Mouse (Mus musculus) limb, embryonic 12.5 days (tissue): ENCODE results near the gene Slc2a9. TPM values are rescaled to one million over a fixed set of nuclear protein-coding genes. Genes with fewer than 3 reads are reported as not detected.
"Not testable (repeated sequence)": the region's sequence is repeated elsewhere in the genome, so short reads cannot be mapped to it uniquely, and the experiment has no call there.

ENCODE experiments used
- ATAC-seq: fragments of 200-750 bp; cut with Nextera tagmentation; 2 replicates; pipeline ENCODE4 v1.8.0; 2017; ENCODE audit warnings: low read depth, moderate TSS enrichment; ENCODE audit not compliant: insufficient number of reproducible peaks, insufficient read depth, low FRiP score, low TSS enrichment
- H3K27ac ChIP-seq: fragments of 300-500 bp; sonication (generic); 2 replicates; pipeline ENCODE4 v1.5.1; 2016; ENCODE audit warnings: mild to moderate bottlenecking, moderate library complexity
- H3K27me3 ChIP-seq: fragments of 300-500 bp; sonication (generic); 2 replicates; pipeline ENCODE4 v1.6.1; 2016; ENCODE audit warnings: mild to moderate bottlenecking, moderate library complexity
- H3K36me3 ChIP-seq: fragments of 300-500 bp; sonication (generic); 2 replicates; pipeline ENCODE4 v1.6.1; 2016; ENCODE audit warnings: mild to moderate bottlenecking, moderate library complexity
- H3K4me1 ChIP-seq: fragments of 300-500 bp; sonication (generic); replicated peaks from 2 replicates; pipeline ENCODE4 v1.6.1; 2016
- H3K4me2 ChIP-seq: fragments of 300-500 bp; sonication (generic); 2 replicates; pipeline ENCODE4 v1.6.1; 2016; ENCODE audit warnings: mild to moderate bottlenecking, moderate library complexity
- H3K4me3 ChIP-seq: fragments of 300-500 bp; sonication (generic); replicated peaks from 2 replicates; pipeline ENCODE4 v1.5.1; 2016; ENCODE audit warnings: mild to moderate bottlenecking
- H3K9ac ChIP-seq: fragments of 300-500 bp; sonication (generic); replicated peaks from 2 replicates; pipeline ENCODE4 v1.6.1; 2016; ENCODE audit warnings: mild to moderate bottlenecking, moderate library complexity
- H3K9me3 ChIP-seq: fragments of 300-500 bp; sonication (generic); 2 replicates; pipeline ENCODE4 v1.6.1; 2016; ENCODE audit warnings: mild to moderate bottlenecking, moderate library complexity
- WGBS: fragments of 180-500 bp; shearing (Covaris S2); methylation state at CpG from one replicate; pipeline ENCODE4 v1.1.7; 2016; 5-methylcytosine and 5-hydroxymethylcytosine counted together
- polyA plus RNA-seq: library from polyadenylated mRNA; unstranded; fragments of >200 nt; fragmentation: Nextera tagmentation; extraction: Ambion mirVana; gene quantifications from 2 replicates; pipeline ENCODE4 v1.2.1, GENCODE M21; 2016

The Slc2a9 gene
- polyA plus RNA-seq, 1 experiment from 2014 or later: 0.69 TPM

DNA sequence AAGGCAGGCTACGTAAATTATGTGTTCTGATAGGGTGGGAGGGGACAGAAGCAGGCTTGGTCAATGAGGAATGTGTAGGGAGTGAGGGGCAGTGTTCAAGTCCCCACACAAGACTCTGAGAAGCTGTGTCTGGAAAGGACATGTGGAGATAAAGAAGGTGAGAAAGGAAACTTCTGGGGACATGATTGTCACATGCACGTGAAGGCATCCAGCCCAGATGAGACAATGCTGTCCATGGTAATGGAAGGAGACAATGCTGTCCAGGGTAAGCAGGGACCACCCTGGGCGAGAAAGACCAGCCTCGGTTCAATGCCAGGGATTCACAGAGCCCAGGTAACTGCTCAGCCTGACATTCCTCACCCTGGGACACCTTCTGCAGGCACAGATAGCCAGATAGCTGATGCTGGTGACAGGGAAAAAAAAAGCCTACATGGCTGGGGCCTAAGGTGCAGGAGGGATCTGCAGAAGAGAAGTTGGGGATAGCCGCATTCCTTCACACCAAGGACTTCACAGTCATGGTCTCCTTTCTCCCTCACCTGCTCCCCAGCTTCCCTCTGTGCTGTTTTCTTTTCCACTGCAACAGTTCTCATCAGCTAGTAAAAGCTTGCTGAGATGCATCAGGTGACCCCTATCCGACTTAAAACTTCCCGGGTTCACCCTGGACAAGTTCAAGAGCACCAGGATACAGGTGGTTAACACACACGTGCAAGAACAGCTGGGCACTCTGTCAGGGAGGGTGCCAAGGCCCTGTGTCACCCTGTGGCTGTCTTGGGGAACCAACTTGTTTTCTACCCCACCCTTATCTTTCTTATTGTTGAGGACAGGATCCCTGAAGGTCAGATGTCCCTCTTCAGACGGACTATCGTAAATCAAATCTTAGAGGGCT, 21.9 kb downstream of the Slc2a9 start:
- peak overlapping the region; percentile 56 for H3K4me2 ChIP-seq
- H3K27me3 ChIP-seq: no peaks in the 10 kb centered on the region
- WGBS: 70% methylated on average over 10 of the region's 10 CpGs
- no peaks in the 10 kb centered on the region for H3K9me3 ChIP-seq
- peaks cover 36% of the 10 kb centered on the region for H3K4me1 ChIP-seq
- H3K36me3 ChIP-seq: no peaks in the 10 kb centered on the region
- H3K9ac ChIP-seq: no peak overlapping the region
- H3K4me3 ChIP-seq: no peak overlapping the region
- no peak overlapping the region for H3K27ac ChIP-seq
- no peak for ATAC-seq

GRCm38 (mm10) chr5:38479908-38480725, 22.8 kb downstream of the Slc2a9 start:
- Histone ChIP-seq H3K9ac (0 out of 2 replicates have a peak overlapping the region, but pooled peaks have one; percentile 18), H3K27ac (0 out of 2 replicates have a peak overlapping the region, but pooled peaks have one; percentile 25), H3K9me3 (no peaks in the 10 kb centered on the region), H3K4me2 (peak overlapping the region; percentile 56), H3K36me3 (no peaks in the 10 kb centered on the region), H3K4me1 (peaks cover 36% of the 10 kb centered on the region), H3K4me3 (peak overlapping the region; percentile 23), H3K27me3 (no peaks in the 10 kb centered on the region)
- 12% methylated on average over 22 of the region's 22 CpGs for WGBS
- no peak for ATAC-seq

GRCm38 (mm10) chr5:38479545-38479907, 23.4 kb downstream of the Slc2a9 start:
- H3K4me3 ChIP-seq: peak overlapping the region; percentile 23
- H3K27ac ChIP-seq, H3K36me3 ChIP-seq, H3K9me3 ChIP-seq, ATAC-seq, H3K27me3 ChIP-seq: not testable (repeated sequence)
- H3K4me2 ChIP-seq: peak overlapping the region; percentile 56
- 0 out of 2 replicates have a peak overlapping the region, but pooled peaks have one; percentile 18 for H3K9ac ChIP-seq
- peaks cover 30% of the 10 kb centered on the region for H3K4me1 ChIP-seq

DNA sequence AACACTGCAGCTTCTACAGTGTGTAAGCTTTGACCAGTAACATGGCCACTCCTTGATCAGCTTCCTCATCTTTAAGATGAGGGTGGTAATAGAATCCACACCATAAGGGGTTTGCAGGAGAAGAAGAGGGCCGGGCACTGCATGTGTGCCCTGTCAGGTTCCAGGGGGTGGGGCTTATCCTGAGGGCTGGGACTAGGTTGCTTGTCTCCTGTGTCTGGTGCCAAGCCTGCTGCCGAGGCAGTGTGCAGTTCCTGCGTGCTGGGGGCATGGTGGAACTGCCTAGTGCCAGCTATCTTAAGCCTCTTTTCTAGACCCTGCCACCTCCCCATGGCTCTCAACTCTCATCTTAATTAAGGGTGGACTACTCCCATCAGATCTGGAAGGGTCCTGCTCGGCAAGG, 23.9 kb downstream of the Slc2a9 start:
- no peak for ATAC-seq
- WGBS: 60% methylated on average over 4 of the region's 4 CpGs
- H3K9ac ChIP-seq: no peak overlapping the region

GRCm38 (mm10) chr5:38477731-38478445, 25.1 kb downstream of the Slc2a9 start:
- H3K4me2 ChIP-seq: no peak overlapping the region
- no peak overlapping the region for H3K4me3 ChIP-seq
- ATAC-seq: 0 out of 2 replicates have a peak, but pooled peaks have one; percentile 52
- no peaks in the 10 kb centered on the region for H3K36me3 ChIP-seq
- peaks cover 21% of the 10 kb centered on the region for H3K4me1 ChIP-seq
- no peak overlapping the region for H3K27ac ChIP-seq
- WGBS: 86% methylated on average over 7 of the region's 7 CpGs
- H3K27me3 ChIP-seq: no peaks in the 10 kb centered on the region
- no peak overlapping the region for H3K9ac ChIP-seq
- H3K9me3 ChIP-seq: no peaks in the 10 kb centered on the region

More for the DNA sequence above, 23.9 kb downstream of the Slc2a9 start:
- Histone ChIP-seq H3K4me1 (peaks cover 26% of the 10 kb centered on the region), H3K9me3 (no peaks in the 10 kb centered on the region), H3K4me3 (no peak overlapping the region), H3K36me3 (no peaks in the 10 kb centered on the region), H3K4me2 (no peak overlapping the region; the same call in 1 of the 2 replicates), H3K27me3 (no peaks in the 10 kb centered on the region), H3K27ac (no peak overlapping the region)

DNA sequence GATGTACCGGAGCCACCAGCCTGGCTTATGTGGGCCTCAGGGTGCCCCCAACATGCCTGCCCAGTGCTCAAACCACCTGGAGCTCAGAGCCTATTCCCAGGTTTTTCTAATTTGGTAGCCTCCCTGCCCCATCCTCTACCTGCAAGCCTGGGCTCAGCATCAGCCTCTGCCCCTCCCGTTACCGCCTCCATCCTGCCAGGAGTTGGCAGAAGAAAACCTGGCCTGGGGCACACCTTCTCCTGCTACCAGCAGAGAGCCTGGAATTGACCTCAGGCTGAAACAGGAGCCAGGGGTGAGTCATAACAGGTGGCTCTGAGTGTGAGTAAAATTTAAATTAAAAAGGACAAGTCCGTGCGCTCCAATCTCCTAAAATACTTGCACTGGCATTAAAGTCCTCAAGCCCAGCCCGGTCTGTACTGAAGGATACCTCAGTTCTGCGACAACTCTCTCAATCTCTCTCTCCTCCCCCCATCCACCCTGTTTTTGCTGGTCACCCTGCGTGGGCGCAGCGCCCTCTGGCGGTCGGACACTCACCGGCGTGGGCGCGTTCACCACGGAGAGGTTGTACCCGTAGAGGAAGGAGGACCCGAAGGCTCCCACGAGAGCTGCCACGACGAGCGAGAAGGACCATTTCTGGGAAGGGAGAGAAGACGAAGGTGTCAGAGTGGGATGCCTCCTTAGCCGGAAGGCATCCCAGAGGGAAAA, 25.9 kb downstream of the Slc2a9 start:
- Histone ChIP-seq H3K4me1 (peaks cover 21% of the 10 kb centered on the region), H3K27ac (no peak overlapping the region), H3K36me3 (no peaks in the 10 kb centered on the region), H3K27me3 (no peaks in the 10 kb centered on the region), H3K4me3 (no peak overlapping the region), H3K9me3 (no peaks in the 10 kb centered on the region), H3K4me2 (no peak overlapping the region), H3K9ac (no peak overlapping the region)
- ATAC-seq: no peak
- 81% methylated on average over 25 of the region's 25 CpGs for WGBS

GRCm38 (mm10) chr5:38470881-38471280, 32.1 kb downstream of the Slc2a9 start:
- ATAC-seq: no peak
- Histone ChIP-seq H3K4me2 (no peak overlapping the region), H3K9ac (no peak overlapping the region), H3K36me3 (no peaks in the 10 kb centered on the region), H3K27me3 (no peaks in the 10 kb centered on the region), H3K9me3 (no peaks in the 10 kb centered on the region), H3K4me3 (no peak overlapping the region), H3K27ac (no peak overlapping the region), H3K4me1 (no peaks in the 10 kb centered on the region)
- WGBS: 78% methylated on average over 6 of the region's 6 CpGs

DNA sequence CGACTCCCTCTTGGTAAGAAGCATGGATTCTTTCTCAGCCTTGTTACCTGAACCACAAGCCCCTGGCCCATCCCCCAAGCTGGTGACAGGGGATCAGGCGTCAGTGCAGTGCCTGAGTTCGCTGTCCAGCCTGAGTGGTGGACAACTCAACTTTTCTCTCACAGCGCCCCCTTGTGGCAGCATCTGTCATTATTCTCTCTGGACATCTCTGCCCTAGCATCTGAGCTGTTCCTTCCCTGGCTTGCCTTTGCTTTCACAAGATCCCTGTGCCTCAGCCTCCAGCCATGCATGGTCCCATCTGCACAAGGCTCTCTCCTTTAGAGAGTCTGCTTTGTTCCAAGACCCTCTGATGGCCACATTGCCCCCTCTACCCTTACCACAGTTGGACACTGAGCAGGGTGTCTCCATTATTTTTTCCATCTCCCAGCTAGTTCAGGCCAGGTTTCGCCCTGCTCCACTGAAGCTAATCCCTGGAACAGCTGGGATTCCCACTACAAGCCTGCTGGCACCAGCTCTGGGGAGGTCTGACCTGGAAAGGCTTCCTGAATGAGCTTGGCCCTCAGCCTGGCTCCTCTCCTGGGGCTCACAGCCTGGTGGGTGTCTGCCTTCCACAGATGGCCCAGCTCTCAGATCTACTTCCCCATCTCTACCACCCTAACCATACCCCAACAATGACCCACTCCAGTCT, 32.9 kb downstream of the Slc2a9 start:
- H3K27ac ChIP-seq: no peak overlapping the region
- H3K36me3 ChIP-seq: no peaks in the 10 kb centered on the region
- no peak overlapping the region for H3K9ac ChIP-seq
- H3K4me3 ChIP-seq: no peak overlapping the region
- H3K4me1 ChIP-seq: no peaks in the 10 kb centered on the region
- no peaks in the 10 kb centered on the region for H3K9me3 ChIP-seq
- 20% methylated on average over 5 of the region's 5 CpGs for WGBS
- no peak overlapping the region for H3K4me2 ChIP-seq
- peak; percentile 71 for ATAC-seq
- no peaks in the 10 kb centered on the region for H3K27me3 ChIP-seq

- Histone ChIP-seq H3K4me2 (no peak overlapping the region), H3K27me3 (no peaks in the 10 kb centered on the region), H3K36me3 (no peaks in the 10 kb centered on the region), H3K4me3 (no peak overlapping the region), H3K9me3 (no peaks in the 10 kb centered on the region), H3K4me1 (no peaks in the 10 kb centered on the region), H3K27ac (no peak overlapping the region), H3K9ac (no peak overlapping the region)
- ATAC-seq: no peak
- 79% methylated on average over 5 of the region's 5 CpGs for WGBS
Measured at GRCm38 (mm10) chr5:38466569-38467110, 36.3 kb downstream of the Slc2a9 start.

DNA sequence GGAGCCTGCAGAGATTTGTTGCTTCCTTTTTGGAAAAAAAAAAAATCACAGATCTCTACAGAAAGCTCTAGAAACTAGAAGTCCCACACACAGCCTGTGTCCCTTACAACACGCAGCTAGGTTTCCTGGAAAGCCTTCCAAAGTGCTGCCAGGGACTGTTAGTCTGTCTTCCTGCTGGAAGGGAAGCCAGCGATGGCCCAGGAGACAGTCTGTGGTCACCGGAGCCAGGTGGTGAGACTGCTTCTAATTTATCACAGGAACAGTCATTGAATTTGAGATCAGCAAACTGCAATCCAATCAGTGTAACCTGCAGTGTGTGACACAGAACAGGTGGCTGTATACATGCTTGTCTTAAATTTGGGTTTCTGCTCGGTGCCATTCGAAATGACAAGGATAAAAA, 41.7 kb downstream of the Slc2a9 start:
- Histone ChIP-seq H3K27ac (no peak overlapping the region), H3K9ac (no peak overlapping the region), H3K4me1 (no peaks in the 10 kb centered on the region), H3K27me3 (no peaks in the 10 kb centered on the region), H3K36me3 (no peaks in the 10 kb centered on the region), H3K4me2 (no peak overlapping the region), H3K9me3 (no peaks in the 10 kb centered on the region), H3K4me3 (no peak overlapping the region)
- 83% methylated on average over 5 of the region's 5 CpGs for WGBS
- no peak for ATAC-seq
